Mouse (Mus musculus) forelimb bud, embryonic 11.5 days (tissue): Measurements from ENCODE around the gene Tubgcp6.

Experiments
- DNase-seq: peaks from one replicate; pipeline ENCODE4 v3.0.0-alpha.2; 2012; ENCODE audit warnings: low read depth, low spot score

The Tubgcp6 gene

GRCm38 (mm10) chr15:89122649-89123366, at the start of gene Tubgcp6:
Gene Tubgcp6 (minus strand): TSS chr15:89123112.
- DNase-seq = peak; percentile 95

- no peak for DNase-seq
These were observed 49.5 kb upstream of the Tubgcp6 start for GRCm38 (mm10) chr15:89172276-89172935.

GRCm38 (mm10) chr15:89171526-89172051, 48.7 kb upstream of the Tubgcp6 start:
- DNase-seq = no peak

GRCm38 (mm10) chr15:89170102-89170501, 47.2 kb upstream of the Tubgcp6 start:
- no peak for DNase-seq

GRCm38 (mm10) chr15:89169431-89169830, 46.5 kb upstream of the Tubgcp6 start:
- peak; percentile 89 for DNase-seq

- no peak for DNase-seq
These were observed 46.0 kb upstream of the Tubgcp6 start for GRCm38 (mm10) chr15:89168922-89169321.

- DNase-seq = no peak
These were observed 42.6 kb upstream of the Tubgcp6 start for GRCm38 (mm10) chr15:89165478-89165877.

- DNase-seq = no peak
These were observed 38.5 kb upstream of the Tubgcp6 start for GRCm38 (mm10) chr15:89161397-89161796.

GRCm38 (mm10) chr15:89158516-89158915, 35.6 kb upstream of the Tubgcp6 start:
- DNase-seq = no peak

- peak; percentile 81 for DNase-seq
These were observed 35.0 kb upstream of the Tubgcp6 start for GRCm38 (mm10) chr15:89157954-89158353.

- DNase-seq = no peak
These were observed 29.4 kb upstream of the Tubgcp6 start for GRCm38 (mm10) chr15:89152312-89152711.

GRCm38 (mm10) chr15:89150041-89150390, 27.1 kb upstream of the Tubgcp6 start:
- peak; percentile 63 for DNase-seq

GRCm38 (mm10) chr15:89149271-89150040, 26.5 kb upstream of the Tubgcp6 start, which contains the start of gene Mapk11:
Gene Mapk11 (minus strand): TSS chr15:89149628.
- no peak for DNase-seq

- no peak for DNase-seq
These were observed 25.8 kb upstream of the Tubgcp6 start for GRCm38 (mm10) chr15:89148496-89149270.

- no peak for DNase-seq
These were observed 25.0 kb upstream of the Tubgcp6 start for GRCm38 (mm10) chr15:89147895-89148294.

GRCm38 (mm10) chr15:89147456-89147855, 24.5 kb upstream of the Tubgcp6 start:
- no peak for DNase-seq

- no peak for DNase-seq
These were observed 24.1 kb upstream of the Tubgcp6 start for GRCm38 (mm10) chr15:89147024-89147423.

- DNase-seq = no peak
These were observed 23.6 kb upstream of the Tubgcp6 start for GRCm38 (mm10) chr15:89146537-89146936.

GRCm38 (mm10) chr15:89145813-89146350, 23.0 kb upstream of the Tubgcp6 start:
- no peak for DNase-seq

GRCm38 (mm10) chr15:89144965-89145364, 22.1 kb upstream of the Tubgcp6 start:
- no peak for DNase-seq

GRCm38 (mm10) chr15:89143134-89143533, 20.2 kb upstream of the Tubgcp6 start:
- DNase-seq = no peak
